25 mouse cellular contexts compared by ENCODE assay signal in genomic region chr9:116365016-116365685, GRCm38 (mm10).
A peak's percentile ranks its signal among the peaks of the same experiment; 100 is the strongest.
DNase-seq lines count a peak whose midpoint lies in the region; ATAC-seq and TF ChIP-seq lines count a peak whose summit lies in the region.
"Had no signal": no experiment of that assay in that cellular context is flagged by ENCODE, and none has a peak within 500 bp of the region (broad histone marks: within the 10 kb centered on the region; RNA-seq: fewer than 3 reads in every experiment).

No protein-coding gene starts in this region.

- peaks cover 6% of the 10 kb centered on the region for H3K4me1 ChIP-seq in liver, postnatal 0 days (ENCODE audit: insufficient read depth)
- H3K4me1 ChIP-seq in thymus, adult 2 months (replicated peaks; ENCODE audit: control insufficient read depth, insufficient read depth, low read length), result peaks cover 37% of the 10 kb centered on the region
- H3K4me1 ChIP-seq: forebrain, embryonic 12.5 days; heart, embryonic 12.5 days; limb, embryonic 15.5 days; midbrain, embryonic 12.5 days had no signal

- no peaks in the 10 kb centered on the region for H3K27me3 ChIP-seq in liver, postnatal 0 days (ENCODE audit: insufficient read depth, low read length)
- H3K27me3 ChIP-seq in thymus, adult 2 months (ENCODE audit: control insufficient read depth, insufficient read depth, low read length), result no peaks in the 10 kb centered on the region
- H3K27me3 ChIP-seq: CH12.LX; embryonic facial prominence, embryonic 12.5 days; forebrain, embryonic 12.5 days; heart, embryonic 12.5 days; limb, embryonic 15.5 days; liver, embryonic 15.5 days; midbrain, embryonic 12.5 days; Patski had no signal

- TF ChIP-seq EP300 in liver, postnatal 0 days (IDR thresholded peaks at IDR 0.05; ENCODE audit: low read depth), result no peak

- H3K4me3 ChIP-seq in liver, postnatal 0 days (ENCODE audit: low read depth, low read length), result no peak overlapping the region
- no peak overlapping the region for H3K4me3 ChIP-seq in thymus, adult 2 months (ENCODE audit: control insufficient read depth, insufficient read depth, low read length)
- H3K4me3 ChIP-seq: embryonic facial prominence, embryonic 12.5 days; erythroblast, embryonic 14.5 days; forebrain, embryonic 12.5 days; heart, embryonic 12.5 days; hindbrain, embryonic 10.5 days; limb, embryonic 15.5 days; liver, embryonic 15.5 days; midbrain, embryonic 12.5 days had no signal

- no peak for TF ChIP-seq CTCF in liver, postnatal 0 days (IDR thresholded peaks at IDR 0.05; ENCODE audit: low read depth)
- no peak for TF ChIP-seq CTCF in thymus, adult 2 months (IDR thresholded peaks at IDR 0.05; ENCODE audit: borderline replicate concordance, control insufficient read depth, extremely low read depth, insufficient read depth, low read length, poor library complexity)

- ATAC-seq in cerebellum, adult (ENCODE audit: insufficient number of reproducible peaks, low FRiP score, low TSS enrichment), result no peak
- ATAC-seq in liver, postnatal 0 days, result no peak
- ATAC-seq: Patski had no signal

- no peaks in the 10 kb centered on the region for H3K36me3 ChIP-seq in liver, postnatal 0 days (replicated peaks; ENCODE audit: insufficient read depth, low read length)
- H3K36me3 ChIP-seq in thymus, adult 2 months (ENCODE audit: control insufficient read depth, insufficient read depth, low read length), result no peaks in the 10 kb centered on the region
- H3K36me3 ChIP-seq: embryonic facial prominence, embryonic 12.5 days; forebrain, embryonic 12.5 days; G1E; heart, embryonic 12.5 days; hindbrain, embryonic 10.5 days; limb, embryonic 15.5 days; liver, embryonic 15.5 days; midbrain, embryonic 12.5 days had no signal

- H3K9me3 ChIP-seq in liver, postnatal 0 days (ENCODE audit: low read length), result no peaks in the 10 kb centered on the region
- H3K9me3 ChIP-seq: limb, embryonic 15.5 days; liver, embryonic 15.5 days had no signal

- H3K4me2 ChIP-seq in liver, postnatal 0 days (ENCODE audit: low read depth, low read length), result no peak overlapping the region
- H3K4me2 ChIP-seq: embryonic facial prominence, embryonic 12.5 days; forebrain, embryonic 12.5 days; heart, embryonic 12.5 days; limb, embryonic 15.5 days; liver, embryonic 15.5 days; midbrain, embryonic 12.5 days had no signal

- H3K9ac ChIP-seq in liver, postnatal 0 days (replicated peaks), result no peak overlapping the region
- H3K9ac ChIP-seq: embryonic facial prominence, embryonic 12.5 days; forebrain, embryonic 12.5 days; heart, embryonic 12.5 days; limb, embryonic 15.5 days; liver, embryonic 15.5 days; midbrain, embryonic 12.5 days had no signal

- H3K27ac ChIP-seq in liver, postnatal 0 days (ENCODE audit: low read depth), result peak overlapping the region; percentile 71; the same call in 1 of the 2 replicates
- H3K27ac ChIP-seq in thymus, adult 2 months (ENCODE audit: control insufficient read depth, insufficient read depth, low read length), result peak overlapping the region; percentile 37
- H3K27ac ChIP-seq: embryonic facial prominence, embryonic 12.5 days; forebrain, embryonic 12.5 days; hindbrain, embryonic 10.5 days; limb, embryonic 15.5 days; liver, embryonic 15.5 days; midbrain, embryonic 12.5 days had no signal

- 77% methylated on average over 12 of the region's 12 CpGs for WGBS in liver, postnatal 0 days (ENCODE audit: insufficient replicate concordance)
- WGBS in thymus, adult 2 months, result 93% methylated on average over 12 of the region's 12 CpGs

- no peak for TF ChIP-seq POLR2A in thymus, adult 2 months (IDR thresholded peaks at IDR 0.05; ENCODE audit: control insufficient read depth, extremely low read depth, insufficient read depth, low read length, poor library complexity)

- DNase-seq in cerebellum, postnatal 10 days, result peak; percentile 50 to 73
- DNase-seq in liver, postnatal 0 days, result no peak
- DNase-seq in liver, result no peak
- DNase-seq in thymus, adult 2 months, result no peak
- no peak for DNase-seq in thymus, postnatal 25 days
- DNase-seq in lung, postnatal 14 days, result no peak
- DNase-seq: B cell, adult 2 months; cerebellum, adult 9-11 months; gastrocnemius, postnatal 25 days; heart, adult 18-20 months; heart, postnatal 10 days; kidney, adult 18-20 months; kidney, postnatal 4 days had no signal

Comparison
In these comparisons a context has a peak if more than half of its experiments do, and no peak if none do; other contexts are left out.
1. DNase-seq: peak in cerebellum, postnatal 10 days (2 of 2); none in liver, postnatal 0 days (single experiment), liver (single experiment), thymus, adult 2 months (single experiment), thymus, postnatal 25 days (single experiment) and lung, postnatal 14 days (single experiment).